ENCODE assay signal across 9 mouse cellular contexts in genomic region chr4:109156073-109156472, GRCm38 (mm10). TPM values are rescaled to one million over a fixed set of nuclear protein-coding genes. Genes with fewer than 3 reads are reported as not detected.
DNase-seq lines count a peak whose midpoint lies in the region; ATAC-seq lines count a peak whose summit lies in the region.
"Had no signal": no experiment of that assay in that cellular context is flagged by ENCODE, and none has a peak within 500 bp of the region (broad histone marks: within the 10 kb centered on the region; RNA-seq: fewer than 3 reads in every experiment).

No protein-coding gene starts in this region.

- DNase-seq in forebrain, embryonic 11.5 days (ENCODE audit: low spot score), result no peak
- no peak for DNase-seq in kidney, adult 11 months
- no peak for DNase-seq in limb, embryonic 10.5 days (ENCODE audit: low spot score)
- no peak for DNase-seq in gastrocnemius, postnatal 25 days

- no peaks in the 10 kb centered on the region for H3K9me3 ChIP-seq in forebrain, embryonic 12.5 days
- no peaks in the 10 kb centered on the region for H3K9me3 ChIP-seq in forebrain, embryonic 11.5 days (ENCODE audit: control insufficient read depth, low read length)
- no peaks in the 10 kb centered on the region for H3K9me3 ChIP-seq in kidney, embryonic 16.5 days (ENCODE audit: low read length)
- no peaks in the 10 kb centered on the region for H3K9me3 ChIP-seq in forebrain, embryonic 16.5 days (ENCODE audit: control insufficient read depth, low read length)
- no peaks in the 10 kb centered on the region for H3K9me3 ChIP-seq in neural tube, embryonic 14.5 days (ENCODE audit: control insufficient read depth, low read length)
- H3K9me3 ChIP-seq in limb, embryonic 10.5 days (replicated peaks), result no peaks in the 10 kb centered on the region
- H3K9me3 ChIP-seq: limb, embryonic 13.5 days had no signal

- H3K27me3 ChIP-seq in forebrain, embryonic 12.5 days, result no peaks in the 10 kb centered on the region
- no peaks in the 10 kb centered on the region for H3K27me3 ChIP-seq in forebrain, embryonic 11.5 days (ENCODE audit: control insufficient read depth, insufficient read depth, low read length)
- no peaks in the 10 kb centered on the region for H3K27me3 ChIP-seq in kidney, embryonic 16.5 days (ENCODE audit: insufficient read depth, low read length)
- H3K27me3 ChIP-seq in forebrain, embryonic 16.5 days (replicated peaks; ENCODE audit: control insufficient read depth, insufficient read depth, low read length), result no peaks in the 10 kb centered on the region
- H3K27me3 ChIP-seq in neural tube, embryonic 14.5 days (ENCODE audit: control insufficient read depth, insufficient read depth, low read length), result no peaks in the 10 kb centered on the region
- no peaks in the 10 kb centered on the region for H3K27me3 ChIP-seq in limb, embryonic 10.5 days (ENCODE audit: low read depth, poor library complexity, severe bottlenecking)
- H3K27me3 ChIP-seq: limb, embryonic 13.5 days had no signal

- WGBS in forebrain, embryonic 12.5 days, result 77% methylated on average over 6 of the region's 6 CpGs
- WGBS in forebrain, embryonic 11.5 days, result 84% methylated on average over 6 of the region's 6 CpGs
- 71% methylated on average over 6 of the region's 6 CpGs for WGBS in kidney, embryonic 16.5 days
- 51% methylated on average over 6 of the region's 6 CpGs for WGBS in forebrain, embryonic 16.5 days
- 56% methylated on average over 6 of the region's 6 CpGs for WGBS in neural tube, embryonic 14.5 days
- WGBS in limb, embryonic 10.5 days, result 90% methylated on average over 6 of the region's 6 CpGs

- no peaks in the 10 kb centered on the region for H3K36me3 ChIP-seq in forebrain, embryonic 12.5 days (replicated peaks)
- H3K36me3 ChIP-seq in forebrain, embryonic 11.5 days (ENCODE audit: control insufficient read depth, insufficient read depth, low read length), result no peaks in the 10 kb centered on the region
- 0 out of 2 replicates have a peak, but pooled peaks cover 2% of the 10 kb centered on the region for H3K36me3 ChIP-seq in kidney, embryonic 16.5 days (ENCODE audit: insufficient read depth, low read length)
- H3K36me3 ChIP-seq in forebrain, embryonic 16.5 days (ENCODE audit: control insufficient read depth, insufficient read depth), result no peaks in the 10 kb centered on the region
- H3K36me3 ChIP-seq in neural tube, embryonic 14.5 days (ENCODE audit: control insufficient read depth, insufficient read depth, low read length), result no peaks in the 10 kb centered on the region
- H3K36me3 ChIP-seq in limb, embryonic 10.5 days, result 0 out of 2 replicates have a peak, but pooled peaks cover 2% of the 10 kb centered on the region

- H3K4me3 ChIP-seq in forebrain, embryonic 12.5 days (replicated peaks), result peak overlapping the region; percentile 5; the same call in 1 of the 2 replicates
- no peak overlapping the region for H3K4me3 ChIP-seq in forebrain, embryonic 11.5 days (ENCODE audit: low read depth, low read length)
- 0 out of 2 replicates have a peak overlapping the region, but pooled peaks have one; percentile 0 for H3K4me3 ChIP-seq in kidney, embryonic 16.5 days (ENCODE audit: low read length)
- peak overlapping the region; percentile 40 for H3K4me3 ChIP-seq in forebrain, embryonic 16.5 days (replicated peaks; ENCODE audit: low read length)
- H3K4me3 ChIP-seq in neural tube, embryonic 14.5 days (ENCODE audit: low read depth, low read length), result peak overlapping the region; percentile 33
- H3K4me3 ChIP-seq in limb, embryonic 10.5 days, result no peak overlapping the region
- H3K4me3 ChIP-seq: limb, embryonic 13.5 days had no signal

- peak overlapping the region; percentile 47 for H3K27ac ChIP-seq in forebrain, embryonic 12.5 days
- H3K27ac ChIP-seq in forebrain, embryonic 11.5 days (ENCODE audit: low read depth, low read length), result no peak overlapping the region
- H3K27ac ChIP-seq in kidney, embryonic 16.5 days (ENCODE audit: low read length), result peak overlapping the region; percentile 13
- H3K27ac ChIP-seq in forebrain, embryonic 16.5 days (ENCODE audit: low read length), result peak overlapping the region; percentile 85
- peak overlapping the region; percentile 79 for H3K27ac ChIP-seq in neural tube, embryonic 14.5 days (ENCODE audit: low read depth, low read length)
- H3K27ac ChIP-seq in limb, embryonic 10.5 days, result no peak overlapping the region
- H3K27ac ChIP-seq: limb, embryonic 13.5 days had no signal

- 0 out of 2 replicates have a peak overlapping the region, but pooled peaks have one; percentile 38 for H3K9ac ChIP-seq in forebrain, embryonic 12.5 days
- H3K9ac ChIP-seq in forebrain, embryonic 11.5 days (ENCODE audit: low read length), result no peak overlapping the region
- H3K9ac ChIP-seq in kidney, embryonic 16.5 days (replicated peaks; ENCODE audit: low read length), result no peak overlapping the region
- peak overlapping the region; percentile 51 for H3K9ac ChIP-seq in forebrain, embryonic 16.5 days (replicated peaks; ENCODE audit: low read depth, low read length)
- H3K9ac ChIP-seq in neural tube, embryonic 14.5 days (replicated peaks; ENCODE audit: low read depth, low read length), result peak overlapping the region; percentile 59
- H3K9ac ChIP-seq: limb, embryonic 13.5 days had no signal

- ATAC-seq in forebrain, embryonic 12.5 days (ENCODE audit: low FRiP score), result no peak
- no peak for ATAC-seq in forebrain, embryonic 11.5 days (replicated peaks; ENCODE audit: low FRiP score)
- no peak for ATAC-seq in kidney, embryonic 16.5 days (ENCODE audit: low FRiP score, low TSS enrichment)
- ATAC-seq in forebrain, embryonic 16.5 days, result peak; percentile 54
- ATAC-seq in neural tube, embryonic 14.5 days (ENCODE audit: low read depth), result no peak

- H3K4me1 ChIP-seq in forebrain, embryonic 12.5 days, result peaks cover 16% of the 10 kb centered on the region
- H3K4me1 ChIP-seq in forebrain, embryonic 11.5 days (replicated peaks; ENCODE audit: control insufficient read depth, insufficient read depth, low read length), result no peaks in the 10 kb centered on the region
- peaks cover 19% of the 10 kb centered on the region for H3K4me1 ChIP-seq in kidney, embryonic 16.5 days (ENCODE audit: insufficient read depth, low read length)
- H3K4me1 ChIP-seq in forebrain, embryonic 16.5 days (replicated peaks; ENCODE audit: control insufficient read depth, insufficient read depth, low read length), result peaks cover 21% of the 10 kb centered on the region
- H3K4me1 ChIP-seq in neural tube, embryonic 14.5 days (ENCODE audit: control insufficient read depth, insufficient read depth, low read length), result peaks cover 13% of the 10 kb centered on the region; the same call in 1 of the 2 replicates
- H3K4me1 ChIP-seq in limb, embryonic 10.5 days, result peaks cover 6% of the 10 kb centered on the region

- H3K4me2 ChIP-seq in forebrain, embryonic 12.5 days, result peak overlapping the region; percentile 41
- no peak overlapping the region for H3K4me2 ChIP-seq in forebrain, embryonic 11.5 days (ENCODE audit: low read depth, low read length, severe bottlenecking)
- peak overlapping the region; percentile 43; the same call in 1 of the 2 replicates for H3K4me2 ChIP-seq in kidney, embryonic 16.5 days (replicated peaks; ENCODE audit: low read depth, low read length)
- H3K4me2 ChIP-seq in forebrain, embryonic 16.5 days (ENCODE audit: low read length), result peak overlapping the region; percentile 55
- peak overlapping the region; percentile 45 for H3K4me2 ChIP-seq in neural tube, embryonic 14.5 days (ENCODE audit: low read depth, low read length)

RNA-seq across cellular contexts. Expression of gene Osbpl9, which starts 46.0 kb away (rescaled TPM):
- polyA plus RNA-seq in forebrain, embryonic 12.5 days (2016; fragmentation: Nextera tagmentation; extraction: Ambion mirVana), result 74.6 and 74.8 TPM in 2 replicates
- 65.8 and 67.7 TPM in 2 replicates for polyA plus RNA-seq in forebrain, embryonic 11.5 days (2014; fragmentation: Nextera tagmentation; extraction: Ambion mirVana)
- 75.7 and 77.6 TPM in 2 replicates for polyA plus RNA-seq in kidney, embryonic 16.5 days (2015; fragmentation: Nextera tagmentation; extraction: Ambion mirVana)
- polyA plus RNA-seq in forebrain, embryonic 16.5 days (2015; fragmentation: Nextera tagmentation; extraction: Ambion mirVana), result 76.9 and 86.5 TPM in 2 replicates
- polyA plus RNA-seq in neural tube, embryonic 14.5 days (2014; fragmentation: Nextera tagmentation; extraction: Ambion mirVana), result 89.2 and 98.8 TPM in 2 replicates
- 57.7 and 64.5 TPM in 2 replicates for polyA plus RNA-seq in limb, embryonic 10.5 days (2016; fragmentation: Nextera tagmentation; extraction: Ambion mirVana)
- total RNA-seq in gastrocnemius, postnatal 25 days (2021), result 10 to 100 TPM; 82.3 to 98.8 TPM

Comparison
In these comparisons a context has a peak if more than half of its experiments do, and no peak if none do; other contexts are left out.
1. H3K27ac ChIP-seq: peak in forebrain, embryonic 12.5 days (single experiment), kidney, embryonic 16.5 days (single experiment), forebrain, embryonic 16.5 days (single experiment) and neural tube, embryonic 14.5 days (single experiment); none in forebrain, embryonic 11.5 days (single experiment) and limb, embryonic 10.5 days (single experiment).
2. H3K4me3 ChIP-seq: peak in forebrain, embryonic 12.5 days (single experiment), kidney, embryonic 16.5 days (single experiment), forebrain, embryonic 16.5 days (single experiment) and neural tube, embryonic 14.5 days (single experiment); none in forebrain, embryonic 11.5 days (single experiment) and limb, embryonic 10.5 days (single experiment).
3. H3K9ac ChIP-seq: peak in forebrain, embryonic 12.5 days (single experiment), forebrain, embryonic 16.5 days (single experiment) and neural tube, embryonic 14.5 days (single experiment); none in forebrain, embryonic 11.5 days (single experiment) and kidney, embryonic 16.5 days (single experiment).